Mouse (Mus musculus) E14TG2a.4 (cell line): ENCODE data around the gene Dpy30.

ENCODE experiments used
- CTCF ChIP-seq: conservative IDR thresholded peaks from 2 replicates; pipeline ENCODE4 v1.5.1; 2014; ENCODE audit warnings: low read length
- NANOG ChIP-seq: IDR thresholded peaks from 2 replicates; pipeline ENCODE4 v1.6.1; 2014; ENCODE audit warnings: borderline replicate concordance, low read length, mixed read lengths
- POU5F1 ChIP-seq: IDR thresholded peaks from 2 replicates; pipeline ENCODE4 v1.6.1; 2014; ENCODE audit warnings: low read length, borderline replicate concordance

GRCm38 (mm10) chr17:74363592-74363991, 39.8 kb upstream of the Dpy30 start:
- TF ChIP-seq CTCF (no peak), NANOG (no peak), POU5F1 (no peak)
